Mouse (Mus musculus): Measurements from ENCODE around the gene Med1. TPM values are rescaled to one million over a fixed set of nuclear protein-coding genes. Genes with fewer than 3 reads are reported as not detected.
A peak's percentile ranks its signal among the peaks of the same experiment; 100 is the strongest.
"Not testable (repeated sequence)": the region's sequence is repeated elsewhere in the genome, so short reads cannot be mapped to it uniquely, and the experiment has no call there.

The Med1 gene
- polyA plus RNA-seq, 1 experiment from 2014 or later = 81.8 TPM

GRCm38 (mm10) chr11:98203351-98203911, 10.3 kb upstream of the Med1 start:
- peak; percentile 69 for DNase-seq (ENCODE audit: low spot score)

DNA sequence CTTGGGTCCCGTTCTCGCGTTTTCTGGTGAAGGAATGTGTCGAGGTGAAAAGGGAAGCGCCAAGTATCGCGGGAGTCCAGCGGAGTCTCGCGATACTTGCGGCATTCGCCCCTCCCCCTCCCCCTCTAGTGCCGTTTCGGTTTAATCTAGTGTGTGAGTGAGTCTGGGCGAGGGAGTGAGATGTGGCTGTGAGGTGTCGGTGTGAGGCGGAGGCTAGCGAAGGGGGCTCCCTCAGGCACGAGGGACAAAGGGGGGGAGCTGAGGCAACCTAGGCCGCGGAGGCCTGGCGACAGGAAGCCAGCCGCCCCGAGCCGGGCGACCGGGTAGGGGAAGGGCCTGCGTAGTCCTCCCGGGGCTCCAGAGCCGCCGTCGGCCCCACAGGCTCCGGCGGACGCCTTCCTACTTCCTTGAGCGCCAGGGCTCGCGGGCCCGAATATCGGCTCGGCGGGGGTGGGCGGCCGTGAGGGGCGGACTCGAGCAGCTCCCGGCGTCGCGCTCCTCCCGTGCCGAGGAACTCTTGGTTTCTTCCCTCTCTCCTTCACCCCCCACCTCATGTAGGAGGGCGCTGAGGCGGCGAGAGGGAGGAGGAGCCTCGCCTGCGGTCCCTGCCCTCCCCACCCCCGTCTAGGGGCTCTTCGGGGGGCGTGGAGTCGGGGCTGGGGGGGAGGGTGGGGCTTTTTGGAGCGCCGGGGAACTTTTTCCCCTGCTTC, 9.7 kb upstream of the Med1 start, which contains the start of gene Cdk12:
Gene Cdk12 (plus strand): TSS at position 419 of the 710 bp plus-strand sequence.
- Histone ChIP-seq H3K4me2 (replicated peaks; ENCODE audit: low read depth, low read length) (peak within 1 kb of the TSS; percentile 89), H3K4me1 (replicated peaks; ENCODE audit: control insufficient read depth, insufficient read depth, low read length) (no peaks in the 10 kb centered on the region), H3K9ac (ENCODE audit: low read depth, low read length) (peak within 1 kb of the TSS; percentile 99), H3K36me3 (ENCODE audit: control insufficient read depth, insufficient read depth, low read length) (no peaks in the 10 kb centered on the region), H3K4me3 (ENCODE audit: low read depth, low read length) (peak within 1 kb of the TSS; percentile 97), H3K27me3 (ENCODE audit: control insufficient read depth, insufficient read depth, low read length) (no peaks in the 10 kb centered on the region), H3K27ac (ENCODE audit: low read depth, low read length) (peak within 1 kb of the TSS; percentile 99), H3K9me3 (ENCODE audit: control insufficient read depth, low read length) (no peaks in the 10 kb centered on the region)
- DNase-seq (ENCODE audit: low spot score) (peak; percentile 99), ATAC-seq (ENCODE audit: low FRiP score) (peak; percentile 95)
- WGBS = under 1% methylated on average over 55 of the region's 63 CpGs

More at GRCm38 (mm10) chr11:98203351-98203911, 10.3 kb upstream of the Med1 start:
- H3K9ac ChIP-seq (ENCODE audit: low read depth, low read length) = peak overlapping the region; percentile 99
- H3K4me1 ChIP-seq (replicated peaks; ENCODE audit: control insufficient read depth, insufficient read depth, low read length) = no peaks in the 10 kb centered on the region
- peak overlapping the region; percentile 97 for H3K4me3 ChIP-seq (ENCODE audit: low read depth, low read length)
- H3K9me3 ChIP-seq (ENCODE audit: control insufficient read depth, low read length) = no peaks in the 10 kb centered on the region
- no peaks in the 10 kb centered on the region for H3K36me3 ChIP-seq (ENCODE audit: control insufficient read depth, insufficient read depth, low read length)
- H3K4me2 ChIP-seq (replicated peaks; ENCODE audit: low read depth, low read length) = peak overlapping the region; percentile 89
- H3K27me3 ChIP-seq (ENCODE audit: control insufficient read depth, insufficient read depth, low read length) = no peaks in the 10 kb centered on the region
- peak; percentile 58 for ATAC-seq (ENCODE audit: low FRiP score)
- H3K27ac ChIP-seq (ENCODE audit: low read depth, low read length) = peak overlapping the region; percentile 99
- under 1% methylated on average over 37 of the region's 37 CpGs for WGBS

DNA sequence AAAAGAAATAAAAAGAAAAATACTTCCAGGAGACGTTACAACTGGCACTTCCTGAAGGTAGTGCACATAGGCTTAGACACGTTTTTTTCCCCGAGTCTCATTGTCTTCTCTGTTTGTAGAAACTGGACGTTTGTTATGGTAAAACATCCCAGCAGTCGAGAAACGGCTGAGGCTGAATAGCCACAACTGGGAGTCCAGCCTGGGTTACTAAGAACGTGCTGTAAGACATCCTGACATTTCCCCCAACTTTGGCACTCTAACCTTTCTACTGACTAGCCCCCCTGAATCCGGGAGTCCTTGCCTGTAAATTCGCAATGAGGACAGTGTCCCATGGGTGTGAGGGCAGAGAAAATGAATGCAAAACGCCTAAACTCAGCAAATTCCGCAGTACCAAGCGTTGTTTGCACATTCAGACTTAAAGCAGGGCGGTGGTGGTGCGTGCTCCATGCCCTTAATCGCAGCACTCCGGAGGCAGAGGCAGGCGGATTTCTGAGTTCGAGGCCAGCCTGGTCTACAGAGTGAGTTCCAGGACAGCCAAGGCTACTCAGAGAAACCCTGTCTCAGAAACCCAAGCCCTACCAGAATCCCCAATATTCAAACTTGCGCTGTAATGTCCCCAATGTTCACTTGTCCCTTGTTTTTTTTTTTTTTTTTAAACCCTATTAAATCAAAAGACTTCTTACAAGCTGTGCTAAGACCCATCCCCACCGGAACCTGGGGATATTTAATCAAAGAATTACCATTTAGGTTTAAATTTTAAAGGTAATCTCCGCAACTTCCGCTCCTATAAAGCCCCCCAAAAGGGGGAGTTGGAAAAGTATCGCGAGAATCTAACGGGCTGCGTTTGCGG, 8.9 kb upstream of the Med1 start:
- Histone ChIP-seq H3K4me2 (replicated peaks; ENCODE audit: low read depth, low read length) (peak overlapping the region; percentile 70), H3K9me3 (ENCODE audit: control insufficient read depth, low read length) (no peaks in the 10 kb centered on the region), H3K27ac (ENCODE audit: low read depth, low read length) (0 out of 2 replicates have a peak overlapping the region, but pooled peaks have one; percentile 99), H3K9ac (ENCODE audit: low read depth, low read length) (peak overlapping the region; percentile 77), H3K4me1 (replicated peaks; ENCODE audit: control insufficient read depth, insufficient read depth, low read length) (no peaks in the 10 kb centered on the region), H3K27me3 (ENCODE audit: control insufficient read depth, insufficient read depth, low read length) (no peaks in the 10 kb centered on the region), H3K36me3 (ENCODE audit: control insufficient read depth, insufficient read depth, low read length) (no peaks in the 10 kb centered on the region), H3K4me3 (ENCODE audit: low read depth, low read length) (peak overlapping the region; percentile 97)
- WGBS = 4% methylated on average over 27 of the region's 27 CpGs
- ATAC-seq (ENCODE audit: low FRiP score) (peak; percentile 12; the same call in 1 of the 2 replicates), DNase-seq (ENCODE audit: low spot score) (peak; percentile 59)

DNA sequence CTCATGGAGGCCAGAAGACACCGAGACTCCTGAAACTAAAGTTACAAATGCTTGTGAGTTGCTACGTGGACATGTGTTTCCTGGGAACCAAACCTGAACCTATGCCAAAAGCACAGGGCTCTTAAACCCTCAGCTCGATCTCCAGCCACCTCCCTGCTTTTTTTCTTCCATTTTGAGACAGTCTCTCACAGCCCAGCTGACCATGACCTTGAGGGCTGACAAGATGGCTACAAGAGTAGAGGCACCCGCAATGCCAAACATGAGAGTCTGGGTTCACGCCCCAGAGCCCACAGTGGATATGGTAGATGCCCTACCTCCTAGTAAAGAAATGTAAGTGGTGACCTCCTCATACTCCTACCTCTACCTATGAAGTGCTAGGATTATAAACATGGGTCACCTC, 2.3 kb downstream of the Med1 start:
- DNase-seq (ENCODE audit: low spot score) = no peak
- Histone ChIP-seq H3K27me3 (ENCODE audit: control insufficient read depth, insufficient read depth, low read length) (no peaks in the 10 kb centered on the region), H3K36me3 (ENCODE audit: control insufficient read depth, insufficient read depth, low read length) (no peaks in the 10 kb centered on the region), H3K27ac (ENCODE audit: low read depth, low read length) (no peak overlapping the region), H3K9me3 (ENCODE audit: control insufficient read depth, low read length) (no peaks in the 10 kb centered on the region), H3K4me1 (replicated peaks; ENCODE audit: control insufficient read depth, insufficient read depth, low read length) (peaks cover 5% of the 10 kb centered on the region; the same call in 1 of the 2 replicates), H3K9ac (ENCODE audit: low read depth, low read length) (no peak overlapping the region), H3K4me2 (replicated peaks; ENCODE audit: low read depth, low read length) (no peak overlapping the region), H3K4me3 (ENCODE audit: low read depth, low read length) (no peak overlapping the region)
- WGBS = 92% methylated on average over 5 of the region's 5 CpGs
- ATAC-seq (ENCODE audit: low FRiP score) = no peak

DNA sequence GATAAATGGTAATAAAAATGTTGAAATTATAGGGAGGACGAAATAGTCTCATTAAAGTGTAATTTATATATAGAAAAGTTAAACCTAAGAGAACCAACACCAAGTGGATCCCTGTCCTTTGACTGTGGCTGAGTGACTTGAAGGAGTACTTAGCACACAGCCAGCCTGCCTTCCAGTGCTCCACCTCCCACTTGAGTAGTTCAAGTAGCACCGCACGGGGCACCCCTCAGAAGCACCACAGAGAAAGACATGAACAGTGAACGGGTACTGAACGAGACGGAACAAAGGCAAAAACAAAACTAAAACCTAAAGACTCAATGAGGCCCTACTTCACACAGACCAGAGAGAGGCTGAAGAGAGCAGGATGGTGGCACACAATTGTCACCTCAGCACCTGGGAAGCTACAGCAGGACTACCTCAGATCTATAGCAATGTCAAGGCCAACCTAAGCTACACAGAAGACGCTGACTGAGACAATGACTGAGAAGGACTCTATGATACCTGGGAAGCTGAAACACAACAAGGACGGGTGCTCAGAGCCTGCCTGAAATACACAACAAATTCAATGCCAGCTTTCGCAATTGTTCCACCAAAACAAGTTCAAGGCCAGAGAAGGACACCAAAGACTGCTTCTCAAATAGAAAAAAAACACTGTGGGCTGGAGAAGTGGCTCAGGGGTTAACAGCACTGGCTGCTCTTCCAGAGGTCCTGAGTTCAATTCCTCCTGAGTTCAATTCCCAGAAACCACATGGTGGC, 5.3 kb downstream of the Med1 start:
- ATAC-seq (ENCODE audit: low FRiP score) = no peak
- DNase-seq (ENCODE audit: low spot score) = no peak
- no peak overlapping the region for H3K4me2 ChIP-seq (replicated peaks; ENCODE audit: low read depth, low read length)
- H3K4me3 ChIP-seq (ENCODE audit: low read depth, low read length) = no peak overlapping the region
- H3K9ac ChIP-seq (ENCODE audit: low read depth, low read length) = no peak overlapping the region
- WGBS = 96% methylated on average over 9 of the region's 9 CpGs
- H3K9me3 ChIP-seq (ENCODE audit: control insufficient read depth, low read length) = no peaks in the 10 kb centered on the region
- peaks cover 5% of the 10 kb centered on the region; the same call in 1 of the 2 replicates for H3K4me1 ChIP-seq (replicated peaks; ENCODE audit: control insufficient read depth, insufficient read depth, low read length)
- peaks cover 12% of the 10 kb centered on the region for H3K36me3 ChIP-seq (ENCODE audit: control insufficient read depth, insufficient read depth, low read length)
- no peaks in the 10 kb centered on the region for H3K27me3 ChIP-seq (ENCODE audit: control insufficient read depth, insufficient read depth, low read length)
- H3K27ac ChIP-seq (ENCODE audit: low read depth, low read length) = no peak overlapping the region

GRCm38 (mm10) chr11:98182149-98182548, 10.9 kb downstream of the Med1 start:
- not testable (repeated sequence) for H3K9ac ChIP-seq (ENCODE audit: low read depth, low read length); H3K27me3 ChIP-seq (ENCODE audit: control insufficient read depth, insufficient read depth, low read length); DNase-seq (ENCODE audit: low spot score); H3K27ac ChIP-seq (ENCODE audit: low read depth, low read length); H3K4me2 ChIP-seq (replicated peaks; ENCODE audit: low read depth, low read length); H3K9me3 ChIP-seq (ENCODE audit: control insufficient read depth, low read length); H3K4me1 ChIP-seq (replicated peaks; ENCODE audit: control insufficient read depth, insufficient read depth, low read length); ATAC-seq (ENCODE audit: low FRiP score); H3K4me3 ChIP-seq (ENCODE audit: low read depth, low read length)
- WGBS = 98% methylated on average over 3 of the region's 3 CpGs
- H3K36me3 ChIP-seq (ENCODE audit: control insufficient read depth, insufficient read depth, low read length) = peaks cover 19% of the 10 kb centered on the region

DNA sequence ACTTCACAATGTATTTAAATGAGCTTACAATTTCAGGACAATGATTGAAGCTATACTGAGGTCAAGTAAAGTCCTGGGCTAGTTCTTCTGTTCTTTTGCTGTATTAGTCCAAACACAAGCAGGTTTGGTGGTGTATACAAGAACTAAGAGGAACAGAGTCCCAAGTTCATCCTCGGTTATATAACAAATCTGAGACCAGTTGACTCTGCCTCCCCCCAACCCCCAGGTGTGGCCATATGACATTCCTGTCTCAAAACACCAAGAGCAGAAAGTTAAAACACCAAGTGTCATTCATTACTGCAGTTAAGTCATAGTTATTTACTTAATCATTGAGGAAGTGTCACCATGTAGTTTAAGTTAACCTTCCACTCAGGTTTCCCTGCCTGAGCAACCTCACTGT, 24.7 kb downstream of the Med1 start:
- no peaks in the 10 kb centered on the region for H3K27me3 ChIP-seq (ENCODE audit: control insufficient read depth, insufficient read depth, low read length)
- no peak for DNase-seq (ENCODE audit: low spot score)
- no peaks in the 10 kb centered on the region for H3K9me3 ChIP-seq (ENCODE audit: control insufficient read depth, low read length)
- H3K4me1 ChIP-seq (replicated peaks; ENCODE audit: control insufficient read depth, insufficient read depth, low read length) = no peaks in the 10 kb centered on the region
- 93% methylated on average over 1 of the region's 1 CpGs for WGBS
- H3K4me3 ChIP-seq (ENCODE audit: low read depth, low read length) = no peak overlapping the region
- no peak overlapping the region for H3K4me2 ChIP-seq (replicated peaks; ENCODE audit: low read depth, low read length)
- no peak overlapping the region for H3K9ac ChIP-seq (ENCODE audit: low read depth, low read length)
- H3K36me3 ChIP-seq (ENCODE audit: control insufficient read depth, insufficient read depth, low read length) = peaks cover 12% of the 10 kb centered on the region; the same call in 1 of the 2 replicates
- H3K27ac ChIP-seq (ENCODE audit: low read depth, low read length) = no peak overlapping the region
- ATAC-seq (ENCODE audit: low FRiP score) = no peak

DNA sequence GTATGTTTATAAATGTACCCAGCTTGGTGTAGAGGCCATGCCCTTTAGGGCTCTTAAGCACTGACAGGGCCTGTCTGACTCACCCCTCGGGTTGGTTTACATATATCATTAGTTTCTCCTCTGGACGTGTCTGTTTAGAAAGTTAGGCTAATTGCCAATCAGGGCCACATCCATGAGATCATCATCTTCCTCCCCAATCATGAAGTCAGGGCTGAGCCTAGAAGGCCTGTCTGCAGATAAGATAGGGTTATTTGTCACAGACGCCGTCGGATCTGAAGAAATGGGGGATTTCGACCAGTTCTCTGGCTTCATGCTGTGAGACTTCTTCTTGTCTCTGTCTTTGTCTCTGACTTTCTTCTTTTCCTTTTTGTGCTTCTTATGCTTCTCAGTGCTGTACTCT, 38.0 kb downstream of the Med1 start:
- H3K4me1 ChIP-seq (replicated peaks; ENCODE audit: control insufficient read depth, insufficient read depth, low read length) = no peaks in the 10 kb centered on the region
- no peak overlapping the region for H3K27ac ChIP-seq (ENCODE audit: low read depth, low read length)
- no peak overlapping the region for H3K9ac ChIP-seq (ENCODE audit: low read depth, low read length)
- WGBS = 91% methylated on average over 6 of the region's 6 CpGs
- peaks cover 10% of the 10 kb centered on the region; the same call in 1 of the 2 replicates for H3K36me3 ChIP-seq (ENCODE audit: control insufficient read depth, insufficient read depth, low read length)
- no peak for DNase-seq (ENCODE audit: low spot score)
- no peaks in the 10 kb centered on the region for H3K9me3 ChIP-seq (ENCODE audit: control insufficient read depth, low read length)
- H3K4me2 ChIP-seq (replicated peaks; ENCODE audit: low read depth, low read length) = no peak overlapping the region
- H3K27me3 ChIP-seq (ENCODE audit: control insufficient read depth, insufficient read depth, low read length) = no peaks in the 10 kb centered on the region
- no peak for ATAC-seq (ENCODE audit: low FRiP score)
- H3K4me3 ChIP-seq (ENCODE audit: low read depth, low read length) = no peak overlapping the region

Measured in hindbrain, embryonic 11.5 days (tissue).